Mouse (Mus musculus) embryonic facial prominence, embryonic 14.5 days (tissue): ENCODE measurements at regions not wholly inside any gene's neighbourhood (a gene's known extent, or its start where the extent isn't known, plus 50 kb on each side); places are given as distances from the start of the nearest gene placed in this dataset.

ENCODE experiments used
- ATAC-seq: fragments of 200-750 bp; cut with Nextera tagmentation; 2 replicates; pipeline ENCODE4 v1.8.0; 2017; ENCODE audit warnings: low read depth, moderate number of reproducible peaks, moderate TSS enrichment
- DNase-seq: peaks from one replicate; pipeline ENCODE4 v3.0.0-alpha.2; 2015; ENCODE audit warnings: low spot score
- H3K27ac ChIP-seq: fragments of 300-500 bp; sonication (generic); replicated peaks from 2 replicates; pipeline ENCODE4 v1.5.1; 2014; ENCODE audit warnings: low read depth, mild to moderate bottlenecking, low read length, moderate library complexity
- H3K27me3 ChIP-seq: fragments of 300-500 bp; sonication (generic); replicated peaks from 2 replicates; pipeline ENCODE4 v1.6.1; 2014; ENCODE audit warnings: low read length; ENCODE audit not compliant: control insufficient read depth, insufficient read depth
- H3K36me3 ChIP-seq: fragments of 300-500 bp; sonication (generic); 2 replicates; pipeline ENCODE4 v1.6.1; 2014; ENCODE audit warnings: low read length, mixed read lengths; ENCODE audit not compliant: control insufficient read depth, insufficient read depth
- H3K4me1 ChIP-seq: fragments of 300-500 bp; sonication (generic); 2 replicates; pipeline ENCODE4 v1.6.1; 2014; ENCODE audit warnings: antibody characterized with exemption, low read length; ENCODE audit not compliant: control insufficient read depth, insufficient read depth
- H3K4me2 ChIP-seq: fragments of 300-500 bp; sonication (generic); 2 replicates; pipeline ENCODE4 v1.6.1; 2014; ENCODE audit warnings: low read depth, mild to moderate bottlenecking, low read length, moderate library complexity, mixed read lengths
- H3K4me3 ChIP-seq: fragments of 300-500 bp; sonication (generic); 2 replicates; pipeline ENCODE4 v1.5.1; 2014; ENCODE audit warnings: low read depth, mild to moderate bottlenecking, low read length
- H3K9ac ChIP-seq: fragments of 300-500 bp; sonication (generic); 2 replicates; pipeline ENCODE4 v1.6.1; 2014; ENCODE audit warnings: low read depth, mild to moderate bottlenecking, low read length, moderate library complexity, mixed read lengths
- H3K9me3 ChIP-seq: fragments of 300-500 bp; sonication (generic); 2 replicates; pipeline ENCODE4 v1.6.1; 2016; ENCODE audit warnings: low read length; ENCODE audit not compliant: control insufficient read depth
- WGBS: fragments of 180-500 bp; shearing (Covaris S2); extraction: QIAGEN DNeasy Blood & Tissue Kit; methylation state at CpG from one replicate; pipeline ENCODE4 v1.1.7; 2014; 5-methylcytosine and 5-hydroxymethylcytosine counted together

DNA sequence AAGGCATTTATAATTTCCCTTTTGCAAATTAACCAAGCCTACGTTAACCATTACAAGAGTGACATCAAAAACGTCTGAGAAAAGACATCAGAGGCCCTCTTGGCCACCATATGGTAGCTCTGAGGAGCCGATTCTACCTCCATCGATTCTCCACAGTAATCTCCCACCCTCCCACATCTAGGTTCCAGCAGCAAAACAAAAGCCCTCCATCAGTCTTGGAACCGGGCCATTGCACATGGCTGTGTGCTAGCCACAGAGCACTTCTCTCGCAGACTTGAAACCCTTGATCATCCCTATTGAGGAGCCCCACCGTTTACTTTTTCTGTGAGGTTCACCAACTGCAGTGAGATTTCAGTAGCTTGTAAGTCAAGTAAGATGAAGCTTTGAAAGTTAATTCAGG is 310.5 kb upstream of the Adamts9 start:
- WGBS, result 61% methylated on average over 7 of the region's 7 CpGs
- H3K4me1 ChIP-seq, result no peaks in the 10 kb centered on the region
- H3K36me3 ChIP-seq, result no peaks in the 10 kb centered on the region
- H3K27ac ChIP-seq, result no peak overlapping the region
- no peak for DNase-seq
- no peak overlapping the region for H3K4me3 ChIP-seq
- H3K9ac ChIP-seq, result no peak overlapping the region
- ATAC-seq, result no peak
- no peaks in the 10 kb centered on the region for H3K27me3 ChIP-seq
- no peak overlapping the region for H3K4me2 ChIP-seq
- H3K9me3 ChIP-seq, result no peaks in the 10 kb centered on the region

DNA sequence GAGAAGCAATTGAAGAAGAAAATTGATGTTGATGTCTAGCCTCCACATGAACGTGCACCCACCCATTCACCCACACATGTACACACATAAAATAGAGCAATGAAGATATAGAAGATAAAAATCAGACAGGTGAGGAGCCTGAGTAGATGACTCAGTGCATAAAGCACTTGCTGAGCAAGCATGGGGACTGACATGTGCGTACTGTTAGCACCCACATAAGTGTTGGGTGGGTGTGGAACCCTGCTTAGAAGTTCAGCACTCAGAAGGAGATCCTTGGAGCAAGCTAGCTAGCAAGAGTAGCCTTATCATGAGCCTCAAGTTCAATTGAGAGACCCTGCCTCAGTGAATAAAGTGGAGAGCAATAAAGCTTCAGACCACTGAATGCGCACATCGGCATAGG is 305.7 kb upstream of the Adamts9 start:
- ATAC-seq (no peak), DNase-seq (no peak)
- no peak overlapping the region for H3K4me3 ChIP-seq
- H3K4me2 ChIP-seq, result no peak overlapping the region
- no peak overlapping the region for H3K9ac ChIP-seq
- no peaks in the 10 kb centered on the region for H3K36me3 ChIP-seq
- no peaks in the 10 kb centered on the region for H3K9me3 ChIP-seq
- H3K4me1 ChIP-seq, result no peaks in the 10 kb centered on the region
- 90% methylated on average over 4 of the region's 4 CpGs for WGBS
- H3K27me3 ChIP-seq, result no peaks in the 10 kb centered on the region
- no peak overlapping the region for H3K27ac ChIP-seq

DNA sequence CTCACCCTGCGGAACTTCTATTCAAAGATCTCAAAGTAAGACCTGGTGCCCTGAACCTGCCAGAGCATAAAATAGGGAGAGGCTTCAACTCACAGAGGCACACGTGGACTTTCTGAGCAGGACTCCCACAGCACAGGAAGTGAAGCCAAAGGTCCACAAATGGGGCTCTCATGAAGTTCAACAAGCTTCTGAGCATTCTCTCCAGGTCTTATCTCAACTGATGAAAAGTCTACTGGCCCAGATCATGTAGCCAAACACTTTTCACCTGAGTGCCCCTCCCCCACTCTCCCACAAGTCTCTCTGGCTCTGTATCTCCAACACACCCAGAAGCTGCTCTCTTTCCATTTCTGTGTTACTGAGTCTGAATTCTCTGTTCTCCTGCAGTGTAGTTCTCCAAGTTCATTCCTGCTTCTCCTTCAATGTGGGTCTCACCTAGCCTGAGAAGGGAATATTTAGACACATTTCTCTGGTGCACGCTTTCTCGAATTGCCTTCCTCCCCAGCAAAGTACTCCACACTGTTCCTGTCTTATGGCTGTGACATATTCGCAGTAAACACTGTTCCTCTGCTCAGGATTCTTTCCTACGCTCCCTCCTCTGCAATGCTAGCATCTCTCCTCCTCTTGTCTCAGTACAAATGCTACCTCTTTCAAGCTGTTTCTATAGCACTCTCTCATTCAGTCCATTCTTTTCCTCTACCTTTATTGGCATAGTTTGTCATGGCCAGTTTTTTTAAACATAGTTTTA is 303.4 kb upstream of the Adamts9 start:
- Histone ChIP-seq H3K4me2 (no peak overlapping the region), H3K9me3 (no peaks in the 10 kb centered on the region), H3K27me3 (no peaks in the 10 kb centered on the region), H3K4me3 (no peak overlapping the region), H3K9ac (no peak overlapping the region), H3K36me3 (no peaks in the 10 kb centered on the region), H3K27ac (no peak overlapping the region), H3K4me1 (no peaks in the 10 kb centered on the region)
- ATAC-seq, result no peak
- 81% methylated on average over 6 of the region's 6 CpGs for WGBS
- no peak for DNase-seq

DNA sequence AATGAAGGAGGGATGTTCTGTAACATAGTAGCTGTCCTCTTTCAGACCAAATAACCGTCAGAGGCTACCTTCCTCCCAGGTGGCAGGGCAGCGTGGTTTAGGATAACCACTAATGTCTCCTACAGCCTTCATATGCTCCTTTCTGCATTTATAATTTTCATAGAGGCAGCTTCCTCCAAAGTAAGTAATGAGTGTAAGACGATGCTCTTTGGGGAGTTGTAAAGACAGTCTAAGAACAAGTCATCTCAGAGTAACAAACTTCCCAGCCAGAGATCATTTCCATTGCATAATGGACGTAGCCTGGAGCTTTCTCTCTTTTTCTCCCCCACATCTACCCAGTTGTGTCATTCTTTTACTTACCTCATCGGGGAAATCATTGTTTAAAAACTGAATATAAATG is 292.3 kb upstream of the Adamts9 start:
- Histone ChIP-seq H3K4me2 (peak overlapping the region; percentile 15; the same call in 1 of the 2 replicates), H3K36me3 (no peaks in the 10 kb centered on the region), H3K9me3 (no peaks in the 10 kb centered on the region), H3K4me3 (no peak overlapping the region), H3K27ac (0 out of 2 replicates have a peak overlapping the region, but pooled peaks have one; percentile 21), H3K4me1 (peaks cover 13% of the 10 kb centered on the region), H3K9ac (no peak overlapping the region), H3K27me3 (no peaks in the 10 kb centered on the region)
- WGBS, result 36% methylated on average over 5 of the region's 5 CpGs
- peak; percentile 77 for DNase-seq
- peak; percentile 65 for ATAC-seq

DNA sequence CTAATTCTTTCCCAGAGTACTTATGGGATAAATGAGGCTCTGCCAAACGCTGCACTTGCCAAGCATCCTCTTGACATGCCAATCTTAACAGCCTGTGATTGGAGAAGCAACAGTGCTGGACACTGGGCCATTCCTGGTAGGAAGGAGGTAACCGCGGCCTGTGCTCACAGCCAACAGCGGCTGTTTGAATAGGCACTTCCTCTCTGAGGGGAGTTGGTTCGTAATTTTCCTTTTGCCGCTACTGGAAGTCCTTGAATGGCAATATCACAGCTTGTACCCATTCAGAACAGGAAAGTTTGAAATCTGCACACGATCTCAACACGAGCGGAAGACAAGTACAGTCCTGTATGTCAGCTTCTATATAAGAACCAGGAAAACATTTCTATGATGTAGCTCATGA is 289.3 kb upstream of the Adamts9 start:
- H3K9me3 ChIP-seq, result no peaks in the 10 kb centered on the region
- ATAC-seq, result no peak
- H3K9ac ChIP-seq, result no peak overlapping the region
- H3K4me3 ChIP-seq, result no peak overlapping the region
- H3K27me3 ChIP-seq, result no peaks in the 10 kb centered on the region
- H3K4me2 ChIP-seq, result no peak overlapping the region
- H3K36me3 ChIP-seq, result no peaks in the 10 kb centered on the region
- DNase-seq, result peak; percentile 29
- 70% methylated on average over 9 of the region's 9 CpGs for WGBS
- H3K4me1 ChIP-seq, result peaks cover 13% of the 10 kb centered on the region
- H3K27ac ChIP-seq, result no peak overlapping the region

DNA sequence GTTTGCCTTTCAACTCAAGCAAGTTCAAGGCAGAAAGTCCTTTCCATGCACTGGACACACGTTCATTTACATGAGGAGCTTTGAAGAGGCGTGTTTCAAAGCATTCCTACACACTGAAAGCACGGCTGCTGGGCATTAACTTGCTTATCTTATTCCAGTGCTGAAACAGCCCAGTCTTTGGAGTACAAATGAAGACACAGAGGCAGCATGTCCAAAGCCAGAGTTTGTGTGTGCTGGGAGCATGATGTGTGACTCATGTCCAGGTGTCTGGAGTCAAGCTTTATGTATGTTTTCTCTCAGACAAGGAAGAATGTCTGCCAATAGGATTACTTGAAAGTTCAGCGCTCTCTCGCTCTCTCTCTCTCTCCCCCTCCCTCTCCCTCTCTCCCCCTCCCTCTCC is 287.2 kb upstream of the Adamts9 start:
- ATAC-seq (no peak), DNase-seq (peak; percentile 61)
- H3K9ac ChIP-seq, result no peak overlapping the region
- H3K9me3 ChIP-seq, result no peaks in the 10 kb centered on the region
- no peaks in the 10 kb centered on the region for H3K36me3 ChIP-seq
- 46% methylated on average over 5 of the region's 5 CpGs for WGBS
- H3K27ac ChIP-seq, result no peak overlapping the region
- no peak overlapping the region for H3K4me3 ChIP-seq
- H3K27me3 ChIP-seq, result no peaks in the 10 kb centered on the region
- H3K4me1 ChIP-seq, result peaks cover 10% of the 10 kb centered on the region
- H3K4me2 ChIP-seq, result no peak overlapping the region

DNA sequence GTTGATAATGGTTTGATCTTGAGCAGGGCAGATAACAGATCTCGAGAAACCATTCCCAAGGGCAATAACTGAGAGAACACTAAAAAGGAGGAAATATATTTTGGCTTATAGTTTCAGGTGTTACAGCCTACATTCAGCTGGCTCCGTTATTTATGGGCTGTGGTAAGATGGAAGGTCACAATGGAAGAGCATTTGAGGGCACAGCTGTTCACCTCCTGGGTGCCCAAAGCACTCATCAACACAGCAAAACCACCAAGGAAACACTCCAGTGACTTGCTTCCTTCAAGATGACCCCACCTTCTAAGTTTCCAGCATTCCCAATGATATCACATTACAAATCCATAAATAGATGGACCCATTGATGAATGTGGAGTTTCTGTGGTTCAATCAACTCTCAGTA is 286.0 kb upstream of the Adamts9 start:
- DNase-seq (no peak), ATAC-seq (no peak)
- 89% methylated on average over 2 of the region's 2 CpGs for WGBS
- Histone ChIP-seq H3K4me3 (no peak overlapping the region), H3K9me3 (no peaks in the 10 kb centered on the region), H3K4me2 (no peak overlapping the region), H3K4me1 (peaks cover 2% of the 10 kb centered on the region; the same call in 1 of the 2 replicates), H3K36me3 (no peaks in the 10 kb centered on the region), H3K9ac (no peak overlapping the region), H3K27me3 (no peaks in the 10 kb centered on the region), H3K27ac (no peak overlapping the region)

DNA sequence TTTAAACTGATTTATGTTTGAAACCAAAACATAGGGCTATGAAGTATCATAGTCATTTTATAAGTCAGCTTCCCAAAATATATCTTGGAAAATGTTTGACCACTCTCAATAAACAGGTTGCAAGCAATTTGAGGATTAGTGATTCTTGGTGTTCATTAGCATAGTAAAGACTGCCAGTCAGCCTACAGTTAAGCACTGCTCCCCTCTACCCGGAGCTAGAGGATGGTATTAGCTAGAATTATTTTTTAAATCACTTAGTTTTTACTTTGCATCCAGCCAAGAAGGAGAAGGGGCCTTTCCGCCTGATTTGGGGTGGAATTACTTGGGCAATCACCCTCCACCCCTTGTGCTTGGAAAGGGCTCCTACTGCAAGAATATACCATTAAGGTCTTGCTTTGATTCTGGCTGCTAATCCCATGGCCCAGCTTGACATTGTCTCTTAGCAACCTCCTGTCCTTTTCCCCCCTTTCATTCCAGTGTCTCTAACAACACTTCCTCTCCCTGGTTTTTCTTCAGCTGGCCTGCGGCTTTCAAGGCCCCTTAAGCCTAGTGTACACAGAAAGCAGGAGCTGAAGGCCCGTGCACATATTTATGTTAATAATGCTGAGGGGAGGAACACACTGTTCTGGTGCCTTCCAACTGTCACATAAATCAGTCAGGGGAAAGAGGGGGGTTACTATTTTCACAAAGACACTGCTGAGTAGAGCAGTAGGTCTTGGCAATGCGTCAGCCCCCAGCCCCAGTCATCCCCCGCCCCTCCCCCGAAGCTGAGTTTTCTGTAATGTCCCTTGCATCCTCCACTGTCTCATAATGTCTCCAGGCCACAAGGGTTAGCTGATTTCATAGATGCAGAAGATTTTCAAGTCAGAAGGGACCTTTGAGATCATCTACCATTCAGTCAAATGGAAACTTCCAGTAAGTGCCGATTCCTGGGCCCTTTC is 280.6 kb upstream of the Adamts9 start:
- peak; percentile 71 for DNase-seq

More for the DNA sequence above, 280.6 kb upstream of the Adamts9 start:
- ATAC-seq, result peak; percentile 75
- Histone ChIP-seq H3K9me3 (no peaks in the 10 kb centered on the region), H3K4me3 (no peak overlapping the region), H3K4me1 (peaks cover 11% of the 10 kb centered on the region; the same call in 1 of the 2 replicates), H3K36me3 (no peaks in the 10 kb centered on the region), H3K4me2 (no peak overlapping the region), H3K27ac (no peak overlapping the region; the same call in 1 of the 2 replicates), H3K9ac (no peak overlapping the region), H3K27me3 (no peaks in the 10 kb centered on the region)
- 37% methylated on average over 8 of the region's 8 CpGs for WGBS
